Mouse (Mus musculus): ENCODE data around the gene Cnih1. TPM values are rescaled to one million over a fixed set of nuclear protein-coding genes. Genes with fewer than 3 reads are reported as not detected.

The Cnih1 gene
- total RNA-seq, 2 experiments from 2014 or later = 53.9 to 58.2 TPM

Other genes starting within 250 kb of the Cnih1 start
- under 1 TPM; 0.74 to 0.82 TPM for gene Cdkn3, start 27.9 kb downstream of the Cnih1 start, total RNA-seq (2021)
- gene Gmfb, start 33.8 kb upstream of the Cnih1 start, total RNA-seq (2021) = 10 to 100 TPM; 30.0 to 35.0 TPM
- 10 to 100 TPM; 29.7 to 36.4 TPM for gene Cgrrf1, start 43.7 kb upstream of the Cnih1 start, total RNA-seq (2021)
- 10 to 100 TPM; 51.2 to 56.1 TPM for gene Samd4, start 94.4 kb upstream of the Cnih1 start, total RNA-seq (2021)